Mouse (Mus musculus): ENCODE measurements around the gene 2010111I01Rik. TPM values are rescaled to one million over a fixed set of nuclear protein-coding genes. Genes with fewer than 3 reads are reported as not detected.

Gene 2010111I01Rik
- total and polyA plus RNA-seq, 3 experiments: 26.3 to 32.7 TPM; not detected in 1

DNA sequence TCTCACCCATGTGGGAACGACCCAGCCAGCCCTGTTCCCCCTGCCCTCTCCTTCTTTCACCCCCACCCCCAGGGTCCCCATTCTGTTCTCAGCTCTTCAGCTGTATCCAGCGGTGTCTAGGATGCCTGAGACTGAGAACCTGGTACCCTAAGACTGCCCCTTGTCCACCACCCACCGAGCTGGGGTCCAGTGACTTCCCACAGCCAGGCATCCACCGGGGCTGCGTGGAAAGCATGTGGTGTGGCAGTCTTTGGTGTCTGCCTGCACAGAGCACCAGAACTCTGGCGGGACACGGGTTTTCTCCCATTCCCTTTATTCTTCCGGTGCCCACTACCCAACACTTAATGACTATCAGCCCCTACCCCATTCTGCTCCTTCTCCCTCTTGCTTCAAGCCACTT is 119.0 kb downstream of the 2010111I01Rik start:
- TF ChIP-seq CHD1 (IDR thresholded peaks at IDR 0.05; ENCODE audit: low read depth, low read length): no peak
- TF ChIP-seq MYC (IDR thresholded peaks at IDR 0.05; ENCODE audit: low read depth, low read length): no peak

GRCm38 (mm10) chr13:63087865-63088683 is 123.4 kb downstream of the 2010111I01Rik start:
- Histone ChIP-seq H3K79me2 (ENCODE audit: control insufficient read depth, insufficient read depth, low read length, poor library complexity) (no peaks in the 10 kb centered on the region), H3K4me3 (ENCODE audit: control insufficient read depth in 1 of 2, insufficient read depth in 1 of 2, low read depth in 2 of 2, low read length in 2 of 2) (no peak overlapping the region), H3K9ac (ENCODE audit: control insufficient read depth, low read depth, low read length, poor library complexity, severe bottlenecking) (no peak overlapping the region), H3K36me3 (ENCODE audit: control insufficient read depth in 1 of 2, insufficient read depth in 2 of 2, low read length in 2 of 2) (no peaks in the 10 kb centered on the region), H3K27ac (ENCODE audit: control insufficient read depth, low read depth, low read length) (no peak overlapping the region), H3K9me3 (replicated peaks; ENCODE audit: insufficient read depth, low read length) (no peaks in the 10 kb centered on the region), H3K27me3 (ENCODE audit: control insufficient read depth in 1 of 2, insufficient read depth in 2 of 2, low read length in 2 of 2) (no peaks in the 10 kb centered on the region), H3K4me1 (ENCODE audit: control insufficient read depth in 1 of 2, insufficient read depth in 2 of 2, low read length in 2 of 2) (peaks cover 2 to 3% of the 10 kb centered on the region in 2 experiments; a peak in 1 of 4 replicates)
- no peak for TF ChIP-seq ZC3H11A (IDR thresholded peaks at IDR 0.05; ENCODE audit: low read depth, low read length)
- no peak for TF ChIP-seq KAT2A (conservative IDR thresholded peaks at IDR 0.05; ENCODE audit: low read depth, low read length)
- TF ChIP-seq TCF12 (IDR thresholded peaks at IDR 0.05; ENCODE audit: low read depth, low read length): no peak
- TF ChIP-seq RAD21 (IDR thresholded peaks at IDR 0.05; ENCODE audit: low read depth, low read length): no peak
- no peak for TF ChIP-seq NRF1 (IDR thresholded peaks at IDR 0.05; ENCODE audit: insufficient read depth, low read depth, low read length, poor library complexity, severe bottlenecking)
- no peak for TF ChIP-seq GABPA (IDR thresholded peaks at IDR 0.05; ENCODE audit: low read depth, low read length)
- TF ChIP-seq GATA1 (IDR thresholded peaks at IDR 0.05; ENCODE audit: low read depth, low read length): no peak
- TF ChIP-seq HCFC1 (IDR thresholded peaks at IDR 0.05; ENCODE audit: low read depth, low read length): no peak
- no peak for TF ChIP-seq SMC3 (IDR thresholded peaks at IDR 0.05; ENCODE audit: low read depth, low read length)
- TF ChIP-seq E2F4 (IDR thresholded peaks at IDR 0.05; ENCODE audit: borderline replicate concordance, low read depth, low read length): no peak
- no peak for TF ChIP-seq USF1 (IDR thresholded peaks at IDR 0.05; ENCODE audit: low read depth, low read length)
- DNase-seq (ENCODE audit: low read depth, low spot score): peak; percentile 31

More for the DNA sequence above, 119.0 kb downstream of the 2010111I01Rik start:
- Histone ChIP-seq H3K9ac (ENCODE audit: control insufficient read depth, low read depth, low read length, poor library complexity, severe bottlenecking) (no peak overlapping the region), H3K4me1 (ENCODE audit: control insufficient read depth in 1 of 2, insufficient read depth in 2 of 2, low read length in 2 of 2) (peaks cover 0 to 3% of the 10 kb centered on the region in 2 experiments; a peak in 1 of 4 replicates), H3K9me3 (replicated peaks; ENCODE audit: insufficient read depth, low read length) (no peaks in the 10 kb centered on the region), H3K27me3 (ENCODE audit: control insufficient read depth in 1 of 2, insufficient read depth in 2 of 2, low read length in 2 of 2) (no peaks in the 10 kb centered on the region), H3K79me2 (ENCODE audit: control insufficient read depth, insufficient read depth, low read length, poor library complexity) (no peaks in the 10 kb centered on the region), H3K27ac (ENCODE audit: control insufficient read depth, low read depth, low read length) (no peak overlapping the region), H3K4me3 (ENCODE audit: control insufficient read depth in 1 of 2, insufficient read depth in 1 of 2, low read depth in 2 of 2, low read length in 2 of 2) (no peak overlapping the region), H3K36me3 (ENCODE audit: control insufficient read depth in 1 of 2, insufficient read depth in 2 of 2, low read length in 2 of 2) (no peaks in the 10 kb centered on the region)
- DNase-seq (ENCODE audit: low read depth, low spot score): no peak

DNA sequence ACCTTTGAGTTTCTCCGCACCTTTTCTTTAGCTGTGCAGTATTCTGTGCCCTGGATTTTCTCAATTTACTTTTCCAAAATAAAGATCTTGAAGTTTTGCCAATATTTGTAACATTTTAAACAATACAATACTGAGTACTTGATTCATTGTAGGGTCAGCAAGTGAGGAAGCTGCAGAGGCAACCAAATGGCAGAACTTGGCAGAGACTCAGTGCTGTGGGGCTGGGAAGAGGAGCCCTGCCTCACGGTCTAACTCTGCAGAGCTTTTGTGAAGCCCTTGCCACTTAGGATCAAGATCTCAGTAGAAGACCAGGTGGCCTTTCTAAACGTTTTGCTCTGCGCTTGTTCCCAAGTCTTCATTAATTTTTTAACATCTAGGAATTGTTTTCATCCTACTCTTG is 124.8 kb downstream of the 2010111I01Rik start:
- Histone ChIP-seq H3K36me3 (ENCODE audit: control insufficient read depth in 1 of 2, insufficient read depth in 2 of 2, low read length in 2 of 2) (no peaks in the 10 kb centered on the region), H3K9me3 (replicated peaks; ENCODE audit: insufficient read depth, low read length) (no peaks in the 10 kb centered on the region), H3K9ac (ENCODE audit: control insufficient read depth, low read depth, low read length, poor library complexity, severe bottlenecking) (no peak overlapping the region), H3K79me2 (ENCODE audit: control insufficient read depth, insufficient read depth, low read length, poor library complexity) (no peaks in the 10 kb centered on the region), H3K27me3 (ENCODE audit: control insufficient read depth in 1 of 2, insufficient read depth in 2 of 2, low read length in 2 of 2) (no peaks in the 10 kb centered on the region), H3K4me1 (ENCODE audit: control insufficient read depth in 1 of 2, insufficient read depth in 2 of 2, low read length in 2 of 2) (peaks cover 2 to 3% of the 10 kb centered on the region in 2 experiments; a peak in 1 of 4 replicates), H3K27ac (ENCODE audit: control insufficient read depth, low read depth, low read length) (no peak overlapping the region), H3K4me3 (ENCODE audit: control insufficient read depth in 1 of 2, insufficient read depth in 1 of 2, low read depth in 2 of 2, low read length in 2 of 2) (no peak overlapping the region)
- TF ChIP-seq SIN3A (IDR thresholded peaks at IDR 0.05; ENCODE audit: low read length) (no peak), KAT2A (conservative IDR thresholded peaks at IDR 0.05; ENCODE audit: low read depth, low read length) (no peak), GABPA (IDR thresholded peaks at IDR 0.05; ENCODE audit: low read depth, low read length) (no peak), MEF2A (IDR thresholded peaks at IDR 0.05; ENCODE audit: extremely low read depth, insufficient replicate concordance, low read depth, low read length, poor library complexity, severe bottlenecking) (no peak), NELFE (IDR thresholded peaks at IDR 0.05; ENCODE audit: low read depth, low read length) (no peak), MAX (IDR thresholded peaks at IDR 0.05; ENCODE audit: low read length) (no peak)
- no peak for DNase-seq (ENCODE audit: low read depth, low spot score)

Measured in MEL (cell line).